Mouse (Mus musculus): ENCODE measurements around the gene Tamm41.

DNA sequence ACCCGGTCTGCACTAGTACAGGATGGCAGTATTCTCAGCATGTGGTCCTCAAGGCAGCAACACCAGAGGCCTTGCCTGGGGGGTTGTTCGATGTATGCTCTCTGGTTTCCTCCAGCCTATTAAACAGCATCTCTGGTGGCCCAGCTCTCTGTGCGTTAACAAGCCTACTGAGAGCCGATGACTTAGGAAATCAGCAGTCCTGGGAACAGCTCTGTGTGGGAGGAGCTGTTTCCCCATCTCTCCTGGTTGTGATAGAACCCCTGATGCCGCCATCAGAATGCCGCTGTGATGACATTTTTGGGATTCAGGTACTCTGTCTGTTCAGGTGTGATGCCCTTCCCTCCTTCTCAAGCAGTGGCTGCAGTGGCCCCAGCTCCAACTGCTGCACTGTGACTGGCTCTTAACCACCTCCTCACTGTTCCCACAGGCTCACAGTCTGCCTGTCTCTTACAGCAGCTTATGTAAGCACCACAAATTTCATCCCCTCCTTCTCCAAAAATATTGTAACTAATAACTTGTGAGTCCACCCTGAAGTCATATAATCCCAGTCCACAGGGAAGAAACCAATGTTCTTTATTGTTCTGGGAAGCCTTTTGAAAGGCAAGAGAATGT, 14.0 kb upstream of the Tamm41 start:
- no peak for TF ChIP-seq GATA1 (IDR thresholded peaks at IDR 0.05; ENCODE audit: borderline replicate concordance, low read length)
- no peak for TF ChIP-seq FLI1 (IDR thresholded peaks at IDR 0.05; ENCODE audit: low read length)

All from megakaryocyte, embryonic 14.5 days (primary cell).